Mouse (Mus musculus): Measurements from ENCODE around the gene Gabbr2. TPM values are rescaled to one million over a fixed set of nuclear protein-coding genes. Genes with fewer than 3 reads are reported as not detected.
A peak's percentile ranks its signal among the peaks of the same experiment; 100 is the strongest.
"Not testable (repeated sequence)": the region's sequence is repeated elsewhere in the genome, so short reads cannot be mapped to it uniquely, and the experiment has no call there.

Gene Gabbr2
- total RNA-seq, 1 experiment from 2014 or later = 0.27 TPM

GRCm38 (mm10) chr4:46650086-46650753 lies 341.5 kb downstream of the Gabbr2 start, which contains the start of gene Tbc1d2:
Gene Tbc1d2 (minus strand): TSS chr4:46650209.
- DNase-seq = peak; percentile 94

GRCm38 (mm10) chr4:46649161-46649560 lies 342.5 kb downstream of the Gabbr2 start:
- DNase-seq = no peak

- DNase-seq = no peak
These were observed 348.0 kb downstream of the Gabbr2 start for GRCm38 (mm10) chr4:46643676-46644112.

- no peak for DNase-seq
These were observed 348.6 kb downstream of the Gabbr2 start for GRCm38 (mm10) chr4:46642924-46643675.

GRCm38 (mm10) chr4:46641283-46641682 lies 350.4 kb downstream of the Gabbr2 start:
- no peak for DNase-seq

GRCm38 (mm10) chr4:46639866-46640265 lies 351.8 kb downstream of the Gabbr2 start:
- peak; percentile 47 for DNase-seq

- DNase-seq = not testable (repeated sequence)
These were observed 354.4 kb downstream of the Gabbr2 start for GRCm38 (mm10) chr4:46637250-46637649.

GRCm38 (mm10) chr4:46635702-46636430 lies 355.8 kb downstream of the Gabbr2 start:
- no peak for DNase-seq

GRCm38 (mm10) chr4:46634881-46635280 lies 356.8 kb downstream of the Gabbr2 start:
- DNase-seq = no peak

- not testable (repeated sequence) for DNase-seq
These were observed 358.1 kb downstream of the Gabbr2 start for GRCm38 (mm10) chr4:46633565-46633964.

GRCm38 (mm10) chr4:46632465-46632864 lies 359.2 kb downstream of the Gabbr2 start:
- DNase-seq = no peak

GRCm38 (mm10) chr4:46630390-46630789 lies 361.3 kb downstream of the Gabbr2 start:
- no peak for DNase-seq

GRCm38 (mm10) chr4:46628873-46629272 lies 362.8 kb downstream of the Gabbr2 start:
- no peak for DNase-seq

GRCm38 (mm10) chr4:46628081-46628480 lies 363.6 kb downstream of the Gabbr2 start:
- no peak for DNase-seq

- DNase-seq = no peak
These were observed 366.6 kb downstream of the Gabbr2 start for GRCm38 (mm10) chr4:46625101-46625500.

GRCm38 (mm10) chr4:46623007-46623406 lies 368.7 kb downstream of the Gabbr2 start:
- no peak for DNase-seq

GRCm38 (mm10) chr4:46620946-46621345 lies 370.7 kb downstream of the Gabbr2 start:
- DNase-seq = no peak

GRCm38 (mm10) chr4:46620330-46620729 lies 371.3 kb downstream of the Gabbr2 start:
- no peak for DNase-seq

GRCm38 (mm10) chr4:46618196-46618817 lies 373.4 kb downstream of the Gabbr2 start:
- DNase-seq = no peak

GRCm38 (mm10) chr4:46617408-46617807 lies 374.3 kb downstream of the Gabbr2 start:
- DNase-seq = no peak

GRCm38 (mm10) chr4:46614641-46615040 lies 377.0 kb downstream of the Gabbr2 start:
- no peak for DNase-seq

GRCm38 (mm10) chr4:46613618-46614017 lies 378.1 kb downstream of the Gabbr2 start:
- no peak for DNase-seq
